Mouse (Mus musculus): ENCODE measurements around the gene Slc5a9. TPM values are rescaled to one million over a fixed set of nuclear protein-coding genes. Genes with fewer than 3 reads are reported as not detected.
A peak's percentile ranks its signal among the peaks of the same experiment; 100 is the strongest.
"Not testable (repeated sequence)": the region's sequence is repeated elsewhere in the genome, so short reads cannot be mapped to it uniquely, and the experiment has no call there.

Gene Slc5a9
- 0.15 and 0.22 TPM in 2 replicates for polyA plus RNA-seq (2015; fragmentation: Nextera tagmentation; extraction: Ambion mirVana)

- Histone ChIP-seq H3K36me3 (no peaks in the 10 kb centered on the region), H3K4me1 (no peaks in the 10 kb centered on the region), H3K4me2 (replicated peaks) (no peak within 1 kb of the TSS), H3K27ac (no peak within 1 kb of the TSS), H3K9ac (no peak within 1 kb of the TSS), H3K9me3 (no peaks in the 10 kb centered on the region), H3K4me3 (no peak within 1 kb of the TSS), H3K27me3 (no peaks in the 10 kb centered on the region)
- no peak for ATAC-seq (ENCODE audit: low FRiP score, low read depth)
Measured at GRCm38 (mm10) chr4:111902775-111903174, at the start of gene Slc5a9. Gene Slc5a9 (minus strand): TSS chr4:111902918.

DNA sequence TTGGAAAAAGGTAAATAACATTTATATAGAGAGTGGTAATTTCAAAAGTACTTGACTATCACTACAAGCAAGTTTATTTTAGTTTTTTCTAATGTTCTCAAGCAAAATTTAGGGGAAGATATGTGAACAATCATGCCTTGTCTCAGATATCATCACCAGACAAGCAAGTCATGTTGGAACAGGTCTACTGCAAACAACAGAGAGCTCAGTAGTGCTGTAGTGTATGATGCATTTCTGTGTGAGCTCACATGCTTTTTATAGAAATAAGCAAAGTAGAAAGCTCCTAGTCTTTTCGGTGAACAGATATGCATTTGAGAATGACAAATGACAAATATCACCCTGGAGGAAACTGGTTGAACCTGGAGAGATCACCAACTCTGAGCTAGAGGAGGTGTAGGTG, 16.4 kb upstream of the Slc5a9 start, which contains the start of gene Skint8:
Gene Skint8 (plus strand): TSS at position 301 of the 400 bp plus-strand sequence.
- WGBS: 85% methylated on average over 1 of the region's 1 CpGs
- H3K27ac ChIP-seq: no peak within 1 kb of the TSS
- no peak within 1 kb of the TSS for H3K4me2 ChIP-seq (replicated peaks)
- no peak for ATAC-seq (ENCODE audit: low FRiP score, low read depth)
- no peak within 1 kb of the TSS for H3K9ac ChIP-seq
- H3K27me3 ChIP-seq: no peaks in the 10 kb centered on the region
- no peaks in the 10 kb centered on the region for H3K4me1 ChIP-seq
- H3K9me3 ChIP-seq: 0 out of 2 replicates have a peak, but pooled peaks cover 5% of the 10 kb centered on the region
- no peaks in the 10 kb centered on the region for H3K36me3 ChIP-seq
- no peak within 1 kb of the TSS for H3K4me3 ChIP-seq

DNA sequence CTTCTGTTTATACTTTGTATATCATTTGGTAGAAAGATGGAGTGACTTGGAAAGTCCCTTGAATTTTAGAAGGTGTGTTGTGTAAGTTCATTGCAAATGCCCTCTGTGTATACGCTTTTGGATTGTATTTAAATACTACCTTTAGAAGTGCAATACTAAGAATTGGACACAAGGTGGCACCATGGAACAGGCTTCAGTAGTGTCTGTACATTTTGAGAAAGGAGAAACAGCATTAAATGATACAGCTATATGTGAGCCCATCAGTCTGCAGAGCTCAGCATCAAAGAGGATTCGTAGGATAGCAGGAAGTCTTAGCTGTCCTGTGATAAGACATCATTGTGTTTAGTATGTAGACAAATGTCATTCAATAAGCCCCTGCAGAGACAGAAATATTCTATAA, 5.2 kb upstream of the Slc5a9 start:
- no peak for ATAC-seq (ENCODE audit: low FRiP score, low read depth)
- no peaks in the 10 kb centered on the region for H3K4me1 ChIP-seq
- H3K4me3 ChIP-seq: no peak overlapping the region
- no peak overlapping the region for H3K27ac ChIP-seq
- WGBS: 33% methylated on average over 2 of the region's 2 CpGs
- H3K36me3 ChIP-seq: no peaks in the 10 kb centered on the region
- H3K4me2 ChIP-seq (replicated peaks): no peak overlapping the region
- H3K27me3 ChIP-seq: no peaks in the 10 kb centered on the region
- no peaks in the 10 kb centered on the region for H3K9me3 ChIP-seq
- H3K9ac ChIP-seq: no peak overlapping the region

DNA sequence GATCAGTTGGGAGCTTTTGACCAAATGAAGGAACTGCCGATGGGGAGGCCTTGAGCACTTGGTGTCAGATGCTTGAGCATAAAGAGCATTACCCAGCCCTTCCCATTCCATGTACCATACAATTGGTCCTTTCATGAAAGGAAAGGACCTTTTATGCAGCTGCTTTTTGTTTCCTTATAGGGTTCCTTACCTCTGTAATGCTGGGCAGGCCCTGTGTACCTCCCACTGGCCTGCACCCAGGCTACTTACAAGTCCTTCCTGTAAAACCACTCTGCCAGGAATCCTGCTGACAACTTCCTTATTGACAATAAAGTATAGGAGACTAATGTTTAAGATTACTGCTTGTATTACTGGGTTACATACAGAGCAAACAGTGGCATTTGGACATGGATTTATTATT, 1.2 kb downstream of the Slc5a9 start:
- H3K27ac ChIP-seq: no peak overlapping the region
- 82% methylated on average over 1 of the region's 1 CpGs for WGBS
- no peaks in the 10 kb centered on the region for H3K36me3 ChIP-seq
- no peak overlapping the region for H3K4me2 ChIP-seq (replicated peaks)
- no peaks in the 10 kb centered on the region for H3K27me3 ChIP-seq
- ATAC-seq (ENCODE audit: low FRiP score, low read depth): no peak
- H3K4me1 ChIP-seq: no peaks in the 10 kb centered on the region
- no peaks in the 10 kb centered on the region for H3K9me3 ChIP-seq
- no peak overlapping the region for H3K9ac ChIP-seq
- no peak overlapping the region for H3K4me3 ChIP-seq

DNA sequence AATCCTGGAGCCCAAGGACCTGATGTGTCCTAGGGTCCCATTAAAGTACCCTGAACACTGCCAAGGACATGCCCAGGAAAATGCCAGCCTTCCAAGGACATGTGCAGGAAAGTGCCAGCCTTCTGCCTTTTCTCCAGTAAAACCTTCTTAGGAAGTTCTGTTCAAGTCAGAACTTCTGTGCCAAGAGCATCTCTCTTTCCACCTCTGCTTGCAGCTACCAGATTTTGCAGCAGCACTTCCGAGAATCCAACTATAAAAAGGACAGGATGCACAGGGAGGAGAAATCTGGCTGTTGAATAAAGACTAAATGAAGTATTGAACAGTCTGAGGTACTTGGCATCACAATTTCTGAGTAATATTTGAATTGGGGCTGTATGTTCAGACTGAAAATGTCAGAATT, 2.2 kb downstream of the Slc5a9 start:
- not testable (repeated sequence) for H3K9ac ChIP-seq; H3K9me3 ChIP-seq; H3K4me2 ChIP-seq (replicated peaks); H3K36me3 ChIP-seq; H3K27me3 ChIP-seq; ATAC-seq (ENCODE audit: low FRiP score, low read depth); H3K27ac ChIP-seq; H3K4me3 ChIP-seq; H3K4me1 ChIP-seq
- WGBS: 81% methylated on average over 1 of the region's 1 CpGs

- Histone ChIP-seq H3K9me3 (no peaks in the 10 kb centered on the region), H3K27ac (no peak overlapping the region), H3K9ac (no peak overlapping the region), H3K27me3 (no peaks in the 10 kb centered on the region), H3K36me3 (no peaks in the 10 kb centered on the region), H3K4me3 (no peak overlapping the region), H3K4me1 (no peaks in the 10 kb centered on the region), H3K4me2 (replicated peaks) (no peak overlapping the region)
- 72% methylated on average over 4 of the region's 4 CpGs for WGBS
- ATAC-seq (ENCODE audit: low FRiP score, low read depth): no peak
Measured at GRCm38 (mm10) chr4:111898566-111898965, 4.2 kb downstream of the Slc5a9 start.

GRCm38 (mm10) chr4:111897755-111898154, 5.0 kb downstream of the Slc5a9 start:
- H3K4me3 ChIP-seq: no peak overlapping the region
- no peak overlapping the region for H3K4me2 ChIP-seq (replicated peaks)
- ATAC-seq (ENCODE audit: low FRiP score, low read depth): no peak
- WGBS: 10% methylated on average over 1 of the region's 1 CpGs
- no peaks in the 10 kb centered on the region for H3K9me3 ChIP-seq
- no peaks in the 10 kb centered on the region for H3K36me3 ChIP-seq
- H3K4me1 ChIP-seq: no peaks in the 10 kb centered on the region
- no peaks in the 10 kb centered on the region for H3K27me3 ChIP-seq
- no peak overlapping the region for H3K9ac ChIP-seq
- H3K27ac ChIP-seq: no peak overlapping the region

- no peak for ATAC-seq (ENCODE audit: low FRiP score, low read depth)
- Histone ChIP-seq H3K27me3 (no peaks in the 10 kb centered on the region), H3K4me3 (no peak overlapping the region), H3K36me3 (no peaks in the 10 kb centered on the region), H3K4me1 (no peaks in the 10 kb centered on the region), H3K9me3 (no peaks in the 10 kb centered on the region), H3K27ac (no peak overlapping the region), H3K9ac (no peak overlapping the region), H3K4me2 (replicated peaks) (no peak overlapping the region)
Measured at GRCm38 (mm10) chr4:111892138-111892537, 10.6 kb downstream of the Slc5a9 start.

DNA sequence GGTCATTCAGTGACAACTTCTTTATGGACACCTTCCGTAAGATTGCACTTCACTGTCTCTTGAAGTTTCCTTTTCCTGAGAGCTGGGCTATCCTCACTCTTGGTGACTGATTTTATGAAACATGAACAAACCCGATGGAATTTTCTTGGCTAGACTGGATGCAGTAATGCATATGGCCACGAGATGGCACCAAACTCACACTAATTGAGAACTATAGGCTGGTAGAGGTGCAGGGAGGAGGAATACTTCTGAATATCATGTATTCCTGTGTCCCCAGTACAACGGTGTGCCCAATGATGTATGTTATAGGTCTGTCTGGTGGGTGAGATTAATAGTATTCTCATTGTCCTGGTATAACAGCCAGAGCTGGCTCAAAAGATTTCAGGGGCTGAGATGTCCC, 16.1 kb downstream of the Slc5a9 start:
- Histone ChIP-seq H3K9me3 (no peaks in the 10 kb centered on the region), H3K27ac (no peak overlapping the region), H3K27me3 (no peaks in the 10 kb centered on the region), H3K4me1 (0 out of 2 replicates have a peak, but pooled peaks cover 2% of the 10 kb centered on the region), H3K36me3 (no peaks in the 10 kb centered on the region), H3K4me2 (replicated peaks) (peak overlapping the region; percentile 48; the same call in 1 of the 2 replicates), H3K9ac (no peak overlapping the region), H3K4me3 (no peak overlapping the region)
- WGBS: 21% methylated on average over 4 of the region's 4 CpGs
- peak; percentile 53; the same call in 1 of the 2 replicates for ATAC-seq (ENCODE audit: low FRiP score, low read depth)

- Histone ChIP-seq H3K4me2 (replicated peaks) (peak overlapping the region; percentile 48), H3K4me3 (no peak overlapping the region), H3K9ac (no peak overlapping the region), H3K27me3 (no peaks in the 10 kb centered on the region), H3K36me3 (no peaks in the 10 kb centered on the region), H3K4me1 (0 out of 2 replicates have a peak, but pooled peaks cover 2% of the 10 kb centered on the region), H3K9me3 (no peaks in the 10 kb centered on the region), H3K27ac (no peak overlapping the region)
- peak; percentile 82 for ATAC-seq (ENCODE audit: low FRiP score, low read depth)
- 12% methylated on average over 7 of the region's 7 CpGs for WGBS
Measured at GRCm38 (mm10) chr4:111886018-111886417, 16.7 kb downstream of the Slc5a9 start.

- H3K4me1 ChIP-seq: 0 out of 2 replicates have a peak, but pooled peaks cover 2% of the 10 kb centered on the region
- H3K9me3 ChIP-seq: no peaks in the 10 kb centered on the region
- H3K36me3 ChIP-seq: no peaks in the 10 kb centered on the region
- H3K9ac ChIP-seq: no peak overlapping the region
- H3K4me2 ChIP-seq (replicated peaks): no peak overlapping the region
- H3K27me3 ChIP-seq: no peaks in the 10 kb centered on the region
- H3K27ac ChIP-seq: no peak overlapping the region
- 88% methylated on average over 12 of the region's 12 CpGs for WGBS
- no peak for ATAC-seq (ENCODE audit: low FRiP score, low read depth)
- H3K4me3 ChIP-seq: no peak overlapping the region
Measured at GRCm38 (mm10) chr4:111883543-111883942, 19.2 kb downstream of the Slc5a9 start.

DNA sequence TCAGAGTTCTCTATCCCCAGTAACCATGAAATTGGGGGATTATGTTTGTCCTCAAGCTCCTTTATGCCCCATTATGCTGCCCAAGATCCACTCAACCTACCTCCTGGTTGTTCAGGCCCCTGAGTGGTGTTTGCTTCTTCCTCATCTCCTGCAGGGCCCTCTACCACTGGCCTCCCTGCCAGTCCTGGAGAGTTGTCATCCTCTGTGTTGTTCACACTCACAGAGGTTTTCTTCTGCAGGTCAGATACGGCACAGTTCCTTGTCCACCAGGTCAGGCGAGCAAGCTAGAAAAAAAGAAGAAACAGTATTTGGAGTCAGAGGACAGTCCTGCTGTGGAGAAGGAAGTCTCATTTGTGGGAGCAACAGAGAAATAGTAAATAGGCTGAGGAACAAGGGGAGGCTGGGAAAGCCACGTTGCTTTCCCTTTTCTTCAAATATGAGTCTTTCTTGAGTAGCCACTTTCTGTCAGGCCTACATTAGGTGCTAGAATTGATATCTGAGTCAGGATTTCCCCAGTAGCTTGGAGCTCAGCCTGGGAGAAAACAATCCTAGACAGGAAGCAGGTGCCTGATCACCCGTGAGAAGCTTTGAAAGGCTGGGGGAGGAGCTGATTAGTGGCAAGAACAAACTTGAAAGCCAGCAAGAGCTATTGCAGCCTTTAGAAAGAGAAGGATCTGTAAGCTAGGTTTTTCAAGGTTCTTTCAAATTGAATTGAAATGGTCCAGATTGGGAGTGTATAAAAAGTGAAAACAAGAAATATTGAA, 22.4 kb downstream of the Slc5a9 start:
- no peak for ATAC-seq (ENCODE audit: low FRiP score, low read depth)

More for the DNA sequence above, 22.4 kb downstream of the Slc5a9 start:
- H3K27ac ChIP-seq: no peak overlapping the region
- no peaks in the 10 kb centered on the region for H3K27me3 ChIP-seq
- no peaks in the 10 kb centered on the region for H3K9me3 ChIP-seq
- no peaks in the 10 kb centered on the region for H3K4me1 ChIP-seq
- H3K4me3 ChIP-seq: no peak overlapping the region
- no peaks in the 10 kb centered on the region for H3K36me3 ChIP-seq
- H3K9ac ChIP-seq: no peak overlapping the region
- WGBS: 49% methylated on average over 4 of the region's 4 CpGs
- no peak overlapping the region for H3K4me2 ChIP-seq (replicated peaks)
